Mouse (Mus musculus): ENCODE data around the gene Ssbp2. TPM values are rescaled to one million over a fixed set of nuclear protein-coding genes. Genes with fewer than 3 reads are reported as not detected.

Gene Ssbp2
- total RNA-seq (2021): 10 to 100 TPM; 42.0 to 50.9 TPM
- long read RNA-seq, experiment 1, transcript Ssbp2-202 (16 exons, 1,633 nt): minor isoform, 5 of 19 reads
- long read RNA-seq, experiment 1, transcript Ssbp2-201 (17 exons, 3,957 nt): major isoform, 7 of 19 reads
- long read RNA-seq, experiment 1, partial matches to known transcripts: 2 of 19 reads
- long read RNA-seq, experiment 1, other reads (novel, unspliced or antisense): 5 of 19 reads
- long read RNA-seq, experiment 2, transcript Ssbp2-201 (17 exons, 3,957 nt): major isoform, 17 of 44 reads
- long read RNA-seq, experiment 2, transcript Ssbp2-202 (16 exons, 1,633 nt): minor isoform, 10 of 44 reads
- long read RNA-seq, experiment 2, partial matches to known transcripts: 6 of 44 reads
- long read RNA-seq, experiment 2, other reads (novel, unspliced or antisense): 9 of 44 reads

- peak in 1 of 2 experiments; percentile 4 for DNase-seq (ENCODE audit: low spot score in 2 of 2)
These were observed at the start of gene Ssbp2 for GRCm38 (mm10) chr13:91459896-91460620. Gene Ssbp2 (plus strand): TSS chr13:91460283.

DNA sequence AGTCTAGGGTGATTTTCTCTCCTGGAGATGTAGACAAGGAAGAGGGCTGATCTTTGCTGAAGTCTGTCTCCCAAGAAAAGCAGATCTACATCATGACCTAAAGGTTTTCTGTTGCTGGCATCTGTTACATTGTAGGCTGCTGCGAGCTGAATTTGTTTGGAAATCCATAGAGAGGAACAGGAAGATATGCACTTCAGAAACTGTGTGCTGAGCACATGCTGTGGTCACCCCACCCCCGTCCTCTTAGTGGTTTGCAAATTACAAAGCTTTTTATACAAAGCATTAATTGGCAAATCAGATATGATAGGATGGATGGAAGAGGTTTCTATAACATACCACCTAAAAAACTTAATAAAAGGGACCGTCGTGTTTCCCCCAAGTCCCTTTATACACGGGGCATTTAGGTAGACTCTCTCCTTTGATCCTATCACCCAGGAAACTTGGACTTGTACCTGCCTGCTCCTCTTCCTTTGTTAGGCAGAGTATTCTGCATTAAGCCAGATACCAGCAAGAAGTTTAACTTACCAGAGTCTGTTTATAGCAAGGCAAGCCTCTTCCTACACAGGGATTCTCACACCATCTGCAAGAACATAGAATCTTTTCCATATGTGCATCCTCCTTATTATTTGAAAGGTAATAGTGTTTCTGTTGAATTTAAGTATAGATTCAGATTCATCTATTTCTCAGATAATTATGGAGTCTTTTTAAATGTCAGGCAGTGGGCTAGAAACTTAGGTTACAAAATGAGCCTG is 46.2 kb upstream of the Ssbp2 start:
- DNase-seq (ENCODE audit: low spot score in 2 of 2): no peak

- no peak for DNase-seq (ENCODE audit: low spot score in 2 of 2)
These were observed 44.2 kb upstream of the Ssbp2 start for GRCm38 (mm10) chr13:91415896-91416295.

GRCm38 (mm10) chr13:91416698-91417097 is 43.4 kb upstream of the Ssbp2 start:
- no peak for DNase-seq (ENCODE audit: low spot score in 2 of 2)

DNA sequence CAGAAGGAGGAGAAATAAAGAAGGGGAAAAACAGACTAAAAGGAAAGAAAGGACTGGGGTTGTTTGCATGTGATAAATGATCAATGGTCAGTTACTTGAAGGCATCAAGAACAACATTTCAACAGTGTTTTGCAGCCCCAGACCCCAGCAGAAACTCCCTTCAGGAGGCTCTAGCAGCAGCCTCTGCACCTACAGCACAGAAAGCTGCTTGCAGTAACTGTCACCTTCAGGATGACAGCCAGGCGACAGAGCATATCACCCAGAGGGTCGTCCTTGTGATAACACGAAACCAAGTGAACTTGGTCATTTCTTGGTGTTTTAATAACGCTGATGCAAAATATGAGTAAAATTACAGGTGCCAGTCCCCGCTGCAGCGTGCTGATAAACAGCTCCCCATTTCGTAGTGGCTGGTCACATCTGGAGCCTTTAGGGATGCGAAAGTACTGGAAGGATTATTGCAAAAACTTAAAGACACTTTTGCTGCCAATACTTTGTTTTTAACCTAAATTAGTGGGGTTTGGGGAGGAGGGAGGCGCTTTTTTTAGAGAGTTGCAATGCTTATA is 38.6 kb upstream of the Ssbp2 start:
- peak; percentile 14 to 44 for DNase-seq (ENCODE audit: low spot score in 2 of 2)

- no peak for DNase-seq (ENCODE audit: low spot score in 2 of 2)
These were observed 29.2 kb upstream of the Ssbp2 start for GRCm38 (mm10) chr13:91430867-91431266.

DNA sequence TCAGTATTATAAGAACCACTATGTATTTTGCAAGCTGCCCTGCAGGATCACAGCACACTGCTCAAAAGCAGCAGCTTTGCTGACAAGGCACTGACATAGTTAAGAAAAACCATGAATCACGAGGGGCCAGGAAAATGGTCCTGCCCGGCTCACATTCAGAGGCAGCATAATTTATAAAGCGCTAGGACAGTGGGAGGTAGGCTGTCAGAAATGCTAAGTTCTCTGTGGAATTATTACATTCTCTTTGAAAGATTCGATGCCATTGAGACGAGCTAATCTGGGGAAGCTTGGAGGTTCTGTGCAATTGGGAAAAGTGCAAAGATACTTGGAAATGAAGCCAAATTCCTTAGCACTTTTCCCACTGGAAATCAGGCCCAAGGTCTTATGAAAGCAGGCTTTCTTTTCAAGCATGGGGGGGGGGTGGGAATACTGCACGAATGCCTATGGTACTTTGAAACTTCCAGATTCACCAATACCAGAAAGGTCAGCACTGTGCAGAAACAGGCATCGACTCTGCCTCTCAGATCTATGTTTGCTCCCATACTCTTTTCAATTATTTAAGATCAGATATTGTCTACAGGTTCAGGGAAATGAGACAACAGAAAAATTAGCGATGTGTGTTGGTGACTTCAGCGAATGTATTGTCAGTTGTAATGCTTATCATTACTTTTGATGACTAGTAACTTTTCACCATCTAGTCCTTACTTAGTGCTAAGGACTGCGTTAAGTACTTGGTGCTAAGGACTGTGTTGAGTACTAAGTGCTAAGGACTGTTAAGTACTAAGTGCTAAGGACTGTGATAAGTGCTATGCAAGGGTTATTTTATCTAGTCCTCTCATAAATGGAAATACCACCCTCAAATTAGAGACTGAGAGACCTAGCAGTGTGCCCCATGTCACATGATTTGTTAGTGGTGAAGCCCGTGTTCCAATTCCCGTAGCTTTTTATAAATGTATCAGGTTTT is 28.4 kb upstream of the Ssbp2 start:
- no peak for DNase-seq (ENCODE audit: low spot score in 2 of 2)

- DNase-seq (ENCODE audit: low spot score in 2 of 2): no peak
These were observed 27.1 kb upstream of the Ssbp2 start for GRCm38 (mm10) chr13:91433021-91433420.

DNA sequence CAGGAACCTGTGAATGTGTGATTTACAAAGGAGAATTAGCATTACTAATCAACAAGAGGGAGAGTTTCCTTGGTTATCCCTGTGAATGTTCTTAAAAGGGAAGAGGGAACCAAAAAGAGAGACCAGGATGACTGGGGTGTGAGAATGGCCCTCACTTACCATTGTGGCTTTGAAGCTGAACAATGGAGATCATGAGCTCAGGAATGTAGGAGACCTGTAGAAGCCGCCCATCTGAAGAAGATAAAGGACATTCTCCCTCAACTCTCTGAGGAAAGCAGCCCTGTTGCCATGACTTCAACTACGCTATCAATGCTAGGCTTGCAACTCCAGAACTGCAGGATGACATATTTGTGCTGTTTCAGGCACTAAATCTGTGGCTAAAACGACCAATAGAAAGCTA is 22.2 kb upstream of the Ssbp2 start:
- no peak for DNase-seq (ENCODE audit: low spot score in 2 of 2)

DNA sequence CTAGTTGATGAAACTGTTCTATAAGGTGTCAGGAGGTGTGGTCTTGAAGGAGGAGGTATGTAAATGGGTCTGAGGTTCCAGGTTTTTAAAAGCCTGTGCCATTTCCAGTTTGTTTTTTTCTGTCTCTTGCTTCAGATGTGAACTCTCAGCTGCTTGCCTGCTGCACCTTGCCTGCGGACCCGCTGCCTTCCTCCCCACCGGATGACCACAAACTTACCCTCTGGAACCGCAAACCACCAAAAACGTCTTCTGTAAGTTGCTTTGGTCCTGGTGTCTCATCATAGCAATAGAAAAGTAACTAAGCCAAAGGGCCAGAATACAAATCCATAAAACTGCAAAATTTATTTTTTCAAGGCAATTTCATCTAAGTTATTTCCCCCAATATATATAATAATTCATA is 18.6 kb upstream of the Ssbp2 start:
- DNase-seq (ENCODE audit: low spot score in 2 of 2): no peak

DNA sequence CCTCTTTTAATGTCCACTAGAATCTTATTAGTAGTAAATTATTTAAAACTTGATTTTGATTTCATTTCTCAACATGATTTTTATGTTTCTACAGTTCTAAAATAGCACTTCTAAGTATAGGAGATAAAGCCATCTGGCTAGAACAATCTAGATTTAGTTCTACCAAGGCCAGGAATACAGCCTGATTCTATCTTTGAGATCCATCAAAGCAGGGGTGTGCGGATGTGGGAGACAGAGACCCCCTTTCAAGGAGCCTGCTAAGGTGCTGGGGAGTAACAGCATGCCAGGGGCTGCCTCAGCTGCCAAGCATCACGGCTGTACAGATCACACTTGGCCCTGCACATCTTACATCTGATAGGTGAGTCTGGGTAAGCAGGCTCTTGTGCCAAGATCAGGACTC is 13.4 kb upstream of the Ssbp2 start:
- DNase-seq (ENCODE audit: low spot score in 2 of 2): no peak

- no peak for DNase-seq (ENCODE audit: low spot score in 2 of 2)
These were observed 11.1 kb upstream of the Ssbp2 start for GRCm38 (mm10) chr13:91448936-91449335.

GRCm38 (mm10) chr13:91451405-91452166 is 8.5 kb upstream of the Ssbp2 start:
- no peak for DNase-seq (ENCODE audit: low spot score in 2 of 2)

DNA sequence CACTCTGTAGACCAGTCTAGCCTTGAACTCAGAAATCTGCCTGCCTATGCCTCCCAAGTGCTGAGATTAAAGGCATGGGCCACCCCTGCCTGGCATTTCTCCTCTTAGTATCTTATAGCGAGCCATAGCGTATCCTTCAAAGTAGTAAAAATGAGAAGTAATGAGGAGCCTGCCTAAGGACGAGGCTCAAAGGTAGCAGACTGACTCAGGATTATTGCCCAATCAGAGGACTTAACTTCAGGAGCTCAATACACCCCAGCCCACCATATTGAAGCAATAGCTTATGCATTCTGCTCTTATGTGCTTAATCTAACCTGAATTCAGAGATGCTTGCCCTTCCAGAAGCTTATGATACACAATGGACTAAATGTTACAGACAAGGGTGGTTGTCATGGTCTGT is 7.8 kb upstream of the Ssbp2 start:
- DNase-seq (ENCODE audit: low spot score in 2 of 2): no peak

DNA sequence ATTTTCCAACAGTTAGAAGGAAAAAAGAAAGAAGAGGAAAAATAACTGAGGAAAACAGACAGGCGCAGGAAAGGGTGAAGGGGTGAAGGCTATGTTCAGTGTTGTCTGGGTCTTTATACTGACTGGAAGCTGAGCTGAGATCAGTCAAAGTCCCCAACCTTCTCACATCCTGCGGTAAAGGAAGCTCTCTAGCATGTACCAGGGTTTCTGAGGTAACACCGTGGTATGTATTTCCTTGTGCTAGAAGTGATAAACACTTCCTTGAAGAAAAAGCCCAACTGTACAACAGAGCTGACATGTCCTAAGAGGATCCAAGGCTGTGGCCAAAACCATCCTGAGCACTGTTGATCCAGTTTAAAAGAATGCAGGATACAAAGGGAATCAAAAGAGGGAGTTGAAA is 6.8 kb upstream of the Ssbp2 start:
- DNase-seq (ENCODE audit: low spot score in 2 of 2): no peak

- no peak for DNase-seq (ENCODE audit: low spot score in 2 of 2)
These were observed 4.0 kb upstream of the Ssbp2 start for GRCm38 (mm10) chr13:91456041-91456440.

DNA sequence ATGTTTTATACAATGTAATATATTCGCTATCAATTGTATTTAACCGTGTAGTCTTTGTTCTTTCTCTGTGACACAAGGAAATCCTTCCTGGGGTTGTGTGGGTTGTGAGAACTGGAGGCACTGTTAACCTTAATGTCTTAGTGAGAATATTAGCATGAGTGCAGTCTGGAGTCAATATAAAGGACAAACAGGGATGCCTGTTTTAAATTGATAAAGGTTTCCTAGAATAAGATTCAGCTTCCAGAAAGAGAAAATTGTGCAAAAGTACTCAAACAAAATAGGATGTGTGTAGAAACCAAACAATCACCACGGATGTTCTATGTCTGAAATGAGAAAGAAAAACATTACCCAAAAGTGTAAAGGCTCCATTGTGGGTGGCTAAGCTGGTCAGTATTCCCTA is 3.3 kb upstream of the Ssbp2 start:
- DNase-seq (ENCODE audit: low spot score in 2 of 2): no peak

DNA sequence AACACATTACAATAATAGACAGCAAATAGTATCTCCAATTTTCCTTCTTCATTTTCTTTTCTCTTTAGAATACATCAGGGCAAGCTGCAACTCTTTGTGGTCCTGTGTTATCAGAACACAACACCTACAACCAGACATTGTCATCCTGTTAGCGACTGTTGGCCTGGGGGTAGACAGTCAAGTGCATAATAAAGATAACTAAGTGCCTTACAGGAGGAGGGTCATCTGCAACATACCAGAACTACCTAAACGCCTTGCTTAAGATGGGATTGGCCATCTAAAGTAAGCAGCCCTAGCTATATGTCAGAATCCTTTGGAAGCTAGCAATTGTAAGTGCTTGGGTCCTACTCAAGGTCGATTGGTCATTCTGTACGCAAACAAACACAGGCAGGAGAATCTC is 2.1 kb upstream of the Ssbp2 start:
- no peak for DNase-seq (ENCODE audit: low spot score in 2 of 2)

DNA sequence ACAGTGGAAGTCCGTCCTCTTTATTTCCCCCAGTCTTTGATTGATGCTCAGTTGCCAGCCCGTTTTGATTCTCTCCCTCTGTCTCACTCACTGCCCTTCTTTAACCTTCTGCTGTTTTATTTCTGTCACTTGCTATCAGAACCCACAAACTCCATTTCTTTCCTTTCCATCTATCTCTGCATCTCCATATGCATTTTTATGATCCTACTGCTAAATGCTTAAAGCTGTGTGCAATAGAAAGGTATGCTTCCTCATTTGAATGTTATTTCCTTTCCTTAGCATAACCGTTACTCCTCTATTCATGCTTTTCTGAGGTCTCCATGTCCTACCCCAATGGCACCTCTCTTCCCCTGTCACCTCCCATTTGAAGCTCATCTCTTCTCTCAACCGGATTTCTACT is 594 bp upstream of the Ssbp2 start:
- DNase-seq (ENCODE audit: low spot score in 2 of 2): no peak

All from adrenal gland, postnatal 4 days (tissue).